Mouse (Mus musculus) forebrain, embryonic 14.5 days (tissue): Measurements from ENCODE around the gene Runx3. TPM values are rescaled to one million over a fixed set of nuclear protein-coding genes. Genes with fewer than 3 reads are reported as not detected.
A peak's percentile ranks its signal among the peaks of the same experiment; 100 is the strongest.

Experiments used
- ATAC-seq: fragments of 200-750 bp; cut with Nextera tagmentation; 2 replicates; pipeline ENCODE4 v1.8.0; 2017; ENCODE audit warnings: mild to moderate bottlenecking, moderate library complexity
- DNase-seq: peaks from one replicate; pipeline ENCODE4 v3.0.0-alpha.2; 2015; ENCODE audit warnings: low spot score
- H3K27ac ChIP-seq: fragments of 300-500 bp; sonication (generic); 2 replicates; pipeline ENCODE4 v1.5.1; 2014; ENCODE audit warnings: low read depth, mild to moderate bottlenecking, control low read depth, low read length, moderate library complexity
- H3K27me3 ChIP-seq: fragments of 300-500 bp; sonication (generic); replicated peaks from 2 replicates; pipeline ENCODE4 v1.6.1; 2014; ENCODE audit warnings: low read length, control low read depth, mixed read lengths; ENCODE audit not compliant: control insufficient read depth, insufficient read depth
- H3K36me3 ChIP-seq: fragments of 300-500 bp; sonication (generic); 2 replicates; pipeline ENCODE4 v1.6.1; 2014; ENCODE audit warnings: low read length, control low read depth; ENCODE audit not compliant: control insufficient read depth, insufficient read depth
- H3K4me1 ChIP-seq: fragments of 300-500 bp; sonication (generic); 2 replicates; pipeline ENCODE4 v1.6.1; 2014; ENCODE audit warnings: antibody characterized with exemption, low read length, control low read depth; ENCODE audit not compliant: control insufficient read depth, insufficient read depth
- H3K4me2 ChIP-seq: fragments of 300-500 bp; sonication (generic); 2 replicates; pipeline ENCODE4 v1.6.1; 2014; ENCODE audit warnings: mild to moderate bottlenecking, control low read depth, low read length
- H3K4me3 ChIP-seq: fragments of 300-500 bp; sonication (generic); 2 replicates; pipeline ENCODE4 v1.5.1; 2014; ENCODE audit warnings: low read depth, low read length, control low read depth
- H3K9ac ChIP-seq: fragments of 300-500 bp; sonication (generic); 2 replicates; pipeline ENCODE4 v1.6.1; 2014; ENCODE audit warnings: mild to moderate bottlenecking, low read length, control low read depth, moderate library complexity
- H3K9me3 ChIP-seq: fragments of 300-500 bp; sonication (generic); replicated peaks from 2 replicates; pipeline ENCODE4 v1.6.1; 2016; ENCODE audit warnings: low read length, control low read depth, mixed read lengths; ENCODE audit not compliant: control insufficient read depth
- WGBS: fragments of 180-500 bp; shearing (Covaris S2); extraction: QIAGEN DNeasy Blood & Tissue Kit; methylation state at CpG from one replicate; pipeline ENCODE4 v1.1.7; 2014; 5-methylcytosine and 5-hydroxymethylcytosine counted together
- polyA plus RNA-seq: library from polyadenylated mRNA; unstranded; fragments of >200 nt; fragmentation: Nextera tagmentation; extraction: Ambion mirVana; gene quantifications from 2 replicates; pipeline ENCODE4 v1.2.1, GENCODE M21; 2014

The Runx3 gene
- polyA plus RNA-seq, 1 experiment from 2014 or later = not detected

DNA sequence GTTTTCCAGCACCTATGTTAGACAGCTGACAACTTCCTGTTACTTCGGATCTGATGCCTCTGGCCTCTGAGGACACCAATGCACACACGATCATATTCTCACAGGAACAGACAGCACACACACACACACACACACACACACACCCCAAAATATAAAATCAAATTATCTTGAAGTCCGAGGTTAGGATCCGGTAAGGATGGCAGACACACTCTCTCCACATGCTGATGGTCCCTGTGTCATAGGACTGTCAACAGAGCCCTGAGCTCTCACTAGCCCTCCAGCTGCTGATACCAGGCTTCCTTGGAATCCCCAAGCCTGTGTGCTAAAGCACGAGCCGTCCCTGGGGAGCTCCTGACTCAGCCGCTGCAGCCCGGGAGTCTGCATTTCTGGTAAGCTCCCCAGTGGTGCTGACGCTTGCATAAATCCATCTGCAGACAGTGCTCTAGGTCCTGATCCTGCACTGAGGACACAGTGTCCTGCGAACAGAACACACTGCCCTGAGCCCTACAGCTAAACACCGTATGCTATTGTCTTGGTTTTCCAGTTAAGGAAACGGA, 69.1 kb downstream of the Runx3 start:
- H3K9me3 ChIP-seq = no peaks in the 10 kb centered on the region
- H3K36me3 ChIP-seq = no peaks in the 10 kb centered on the region
- H3K27me3 ChIP-seq = no peaks in the 10 kb centered on the region
- H3K4me3 ChIP-seq = no peak overlapping the region
- ATAC-seq (no peak), DNase-seq (no peak)
- no peak overlapping the region for H3K4me2 ChIP-seq
- H3K27ac ChIP-seq = no peak overlapping the region
- no peaks in the 10 kb centered on the region for H3K4me1 ChIP-seq
- 87% methylated on average over 12 of the region's 12 CpGs for WGBS
- H3K9ac ChIP-seq = no peak overlapping the region

DNA sequence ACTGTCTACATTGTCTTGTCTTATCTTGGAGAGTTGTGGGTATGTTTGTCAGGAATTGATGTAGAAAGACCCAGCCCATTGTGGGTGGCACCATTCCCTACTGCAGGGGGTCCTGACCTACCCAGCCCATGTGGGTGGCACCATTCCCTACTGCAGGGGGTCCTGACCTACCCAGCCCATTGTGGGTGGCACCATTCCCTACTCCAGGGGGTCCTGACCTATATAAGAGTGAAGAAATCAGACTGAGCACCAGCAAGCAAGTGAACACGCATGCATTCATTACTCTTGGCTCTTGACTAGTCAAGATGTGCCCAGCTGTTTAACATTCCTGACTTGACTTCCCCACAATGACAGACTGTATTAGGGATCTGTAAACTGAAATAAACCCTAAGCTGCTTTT, 69.9 kb downstream of the Runx3 start:
- ATAC-seq (no peak), DNase-seq (no peak)
- Histone ChIP-seq H3K36me3 (no peaks in the 10 kb centered on the region), H3K4me2 (no peak overlapping the region), H3K4me1 (no peaks in the 10 kb centered on the region), H3K27me3 (no peaks in the 10 kb centered on the region), H3K9ac (no peak overlapping the region), H3K4me3 (no peak overlapping the region), H3K27ac (no peak overlapping the region), H3K9me3 (no peaks in the 10 kb centered on the region)
- 94% methylated on average over 1 of the region's 1 CpGs for WGBS

DNA sequence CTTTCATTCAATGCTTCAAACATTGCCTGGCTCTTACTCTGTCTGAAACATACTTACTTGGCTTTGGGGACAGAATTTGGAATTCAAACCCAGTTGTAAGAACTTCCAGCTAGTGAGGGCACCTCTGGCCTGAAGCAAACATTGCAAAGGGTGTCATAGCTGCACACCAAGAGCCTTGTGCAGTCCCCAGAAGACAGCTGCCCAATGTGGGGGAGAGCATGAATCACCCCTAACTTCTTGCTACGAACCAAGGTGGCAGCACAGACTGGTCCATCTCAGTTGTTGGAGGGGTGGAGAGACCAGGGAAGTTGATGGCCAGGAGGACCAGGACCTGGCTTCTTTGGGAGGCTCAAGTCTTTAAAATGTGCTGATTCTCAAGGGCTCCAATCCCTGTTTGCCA, 70.7 kb downstream of the Runx3 start:
- H3K9ac ChIP-seq = no peak overlapping the region

DNA sequence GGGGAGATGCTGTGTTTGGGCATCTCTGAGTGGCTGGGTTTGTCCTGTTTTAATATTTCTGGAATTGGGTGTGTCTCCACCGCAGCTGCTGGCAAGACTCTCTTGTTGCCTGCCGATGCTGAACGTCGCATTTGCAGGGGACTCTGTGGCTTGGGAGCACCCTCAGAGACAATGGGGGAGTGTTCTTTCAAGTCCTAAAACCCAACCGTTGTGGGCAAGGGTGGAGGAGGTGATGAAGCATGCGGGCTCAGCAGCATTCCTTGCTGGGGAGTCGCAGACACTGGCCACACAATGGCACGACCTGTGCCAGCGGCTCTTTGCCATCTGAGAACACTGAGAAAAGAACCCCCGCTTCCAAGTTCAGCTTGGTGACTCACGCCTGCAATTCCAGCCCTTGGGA, 71.2 kb downstream of the Runx3 start:
- Histone ChIP-seq H3K27me3 (no peaks in the 10 kb centered on the region), H3K4me1 (no peaks in the 10 kb centered on the region), H3K9ac (no peak overlapping the region), H3K9me3 (no peaks in the 10 kb centered on the region), H3K27ac (no peak overlapping the region), H3K4me3 (no peak overlapping the region), H3K36me3 (no peaks in the 10 kb centered on the region), H3K4me2 (no peak overlapping the region)
- DNase-seq (no peak), ATAC-seq (no peak)
- WGBS = 78% methylated on average over 11 of the region's 11 CpGs

More for the DNA sequence above, 70.7 kb downstream of the Runx3 start:
- Histone ChIP-seq H3K36me3 (no peaks in the 10 kb centered on the region), H3K4me3 (no peak overlapping the region), H3K4me1 (no peaks in the 10 kb centered on the region), H3K27ac (no peak overlapping the region), H3K9me3 (no peaks in the 10 kb centered on the region), H3K27me3 (no peaks in the 10 kb centered on the region), H3K4me2 (no peak overlapping the region)
- no peak for ATAC-seq
- WGBS = 46% methylated on average over 1 of the region's 1 CpGs
- DNase-seq = no peak

DNA sequence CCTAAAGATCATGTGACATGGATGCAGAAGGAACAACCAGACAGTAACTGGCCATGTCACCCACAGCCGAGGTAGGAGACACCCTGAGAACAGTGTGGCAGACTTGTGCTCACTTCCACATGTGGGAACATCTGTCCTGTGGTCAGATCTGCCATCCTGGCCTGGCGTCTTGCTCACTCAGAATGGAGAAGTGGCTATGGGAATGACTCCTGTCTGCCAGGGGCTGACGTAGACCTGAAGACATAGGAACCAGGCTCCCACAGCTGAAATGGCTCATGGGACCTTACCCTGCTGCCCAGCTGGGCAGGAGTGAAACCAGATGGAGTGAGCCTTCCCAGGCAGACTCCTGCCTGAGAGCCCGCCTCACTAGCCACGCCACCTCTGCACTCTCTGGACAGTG, 72.4 kb downstream of the Runx3 start:
- ATAC-seq = no peak
- Histone ChIP-seq H3K4me2 (no peak overlapping the region), H3K9ac (no peak overlapping the region), H3K36me3 (no peaks in the 10 kb centered on the region), H3K4me3 (no peak overlapping the region), H3K4me1 (no peaks in the 10 kb centered on the region), H3K27me3 (no peaks in the 10 kb centered on the region), H3K9me3 (no peaks in the 10 kb centered on the region), H3K27ac (no peak overlapping the region)
- 90% methylated on average over 5 of the region's 5 CpGs for WGBS
- no peak for DNase-seq

DNA sequence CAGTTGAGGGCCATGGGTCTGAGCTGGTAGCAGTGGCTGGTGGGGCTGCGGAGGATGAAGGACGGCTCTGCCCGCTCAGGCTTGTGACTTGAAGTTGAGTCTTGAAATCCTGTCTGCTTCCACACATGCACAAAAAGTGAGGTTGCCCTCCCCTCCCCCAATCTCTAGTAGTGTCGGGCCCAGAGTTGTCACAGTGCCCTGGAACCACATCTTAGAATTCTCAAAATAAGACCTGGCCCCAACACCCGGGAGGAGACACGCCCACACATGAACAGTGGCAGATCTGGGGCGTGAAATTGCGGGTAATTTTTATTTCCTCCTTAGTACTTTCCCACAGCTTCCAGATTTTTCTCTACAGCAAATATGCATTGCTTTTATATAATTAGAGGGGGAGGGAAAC, 77.4 kb downstream of the Runx3 start:
- Histone ChIP-seq H3K27ac (no peak overlapping the region), H3K4me3 (no peak overlapping the region), H3K27me3 (no peaks in the 10 kb centered on the region), H3K9ac (no peak overlapping the region), H3K4me1 (no peaks in the 10 kb centered on the region), H3K36me3 (no peaks in the 10 kb centered on the region), H3K9me3 (no peaks in the 10 kb centered on the region), H3K4me2 (no peak overlapping the region)
- DNase-seq (no peak), ATAC-seq (no peak)
- WGBS = 81% methylated on average over 8 of the region's 8 CpGs

DNA sequence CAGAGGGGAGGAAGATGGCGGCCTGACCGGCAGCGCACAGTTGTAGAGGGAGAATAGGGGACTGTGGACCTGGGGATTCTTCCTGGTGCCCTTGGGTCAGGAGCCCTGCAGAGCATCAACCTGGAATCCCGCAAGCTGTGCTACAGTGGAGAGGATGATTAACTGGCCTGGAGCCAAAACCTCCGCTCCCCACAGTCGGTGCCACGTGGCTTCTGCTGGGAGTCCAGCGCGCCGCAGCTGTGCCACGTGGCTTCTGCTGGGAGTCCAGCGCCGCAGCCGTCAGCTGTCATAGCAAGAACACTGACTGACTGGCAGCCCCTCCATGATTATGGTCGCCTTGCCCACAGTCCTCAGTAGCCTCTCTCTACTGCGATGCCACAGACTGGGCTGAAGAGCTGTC, 81.3 kb downstream of the Runx3 start:
- H3K27me3 ChIP-seq = peaks cover 11% of the 10 kb centered on the region; the same call in 1 of the 2 replicates
- no peaks in the 10 kb centered on the region for H3K9me3 ChIP-seq
- H3K27ac ChIP-seq = no peak overlapping the region
- DNase-seq = no peak
- H3K4me3 ChIP-seq = no peak overlapping the region
- H3K9ac ChIP-seq = no peak overlapping the region
- ATAC-seq = no peak
- peaks cover 7% of the 10 kb centered on the region for H3K4me1 ChIP-seq
- no peaks in the 10 kb centered on the region for H3K36me3 ChIP-seq
- WGBS = 82% methylated on average over 16 of the region's 16 CpGs
- H3K4me2 ChIP-seq = no peak overlapping the region

DNA sequence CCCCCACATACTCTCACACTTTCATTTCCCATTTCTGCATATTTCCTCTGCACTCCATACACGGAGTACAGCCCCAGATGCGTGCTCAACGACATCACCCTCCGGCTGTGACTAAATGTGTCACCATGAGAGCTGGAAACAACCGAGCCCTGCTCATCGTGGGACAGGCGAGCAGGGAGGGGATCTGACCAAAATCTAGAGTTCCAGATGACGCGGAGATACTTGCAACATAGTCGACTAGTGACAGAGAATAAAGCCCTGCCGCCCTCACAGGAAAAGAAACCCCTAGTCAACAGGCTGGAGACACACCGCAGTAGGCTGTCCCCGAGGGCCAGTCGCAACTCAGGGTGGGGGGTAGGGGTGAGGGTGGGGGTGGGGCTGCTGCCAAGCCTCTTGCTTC, 82.8 kb downstream of the Runx3 start:
- H3K4me3 ChIP-seq = no peak overlapping the region
- H3K9ac ChIP-seq = no peak overlapping the region
- WGBS = 20% methylated on average over 14 of the region's 14 CpGs

DNA sequence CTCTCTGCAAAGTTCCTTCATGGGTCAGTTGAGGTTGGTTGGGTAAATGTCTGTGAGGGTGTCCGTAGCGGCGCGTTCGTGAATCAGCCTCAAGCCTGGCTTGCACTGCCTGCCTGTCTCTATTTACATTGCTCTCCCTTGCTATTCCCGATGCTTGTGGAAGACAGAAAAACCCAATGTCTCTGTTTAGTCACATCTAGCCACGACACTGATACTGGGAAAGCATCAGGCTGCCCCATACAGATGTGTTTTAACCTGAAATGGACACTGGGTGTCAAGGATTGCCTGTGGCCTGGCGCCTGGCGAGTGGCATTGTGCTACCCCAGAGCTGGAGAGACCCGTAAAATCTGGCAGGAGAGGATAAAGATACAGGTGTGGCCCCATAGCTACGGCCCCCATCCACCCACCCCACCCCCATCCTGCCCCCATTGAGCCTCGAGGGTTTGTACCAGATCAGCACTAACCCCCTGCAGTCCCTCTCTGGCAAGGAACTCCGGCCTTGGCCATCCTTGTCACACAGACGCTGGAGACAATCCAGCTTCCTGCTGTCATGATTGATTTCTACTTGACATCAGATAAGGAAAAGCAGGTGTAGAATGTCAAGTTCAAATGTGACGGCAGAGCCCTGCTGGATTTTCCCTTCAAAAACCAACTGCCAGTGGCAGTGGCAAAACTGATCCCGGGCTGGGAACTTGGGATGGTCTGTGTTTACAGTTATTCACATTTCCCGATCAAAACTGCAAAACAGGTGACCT, 83.5 kb downstream of the Runx3 start:
- 23% methylated on average over 17 of the region's 17 CpGs for WGBS
- ATAC-seq = no peak
- H3K9ac ChIP-seq = no peak overlapping the region

More for the DNA sequence above, 82.8 kb downstream of the Runx3 start:
- H3K27ac ChIP-seq = no peak overlapping the region
- no peak for DNase-seq
- no peaks in the 10 kb centered on the region for H3K9me3 ChIP-seq
- no peak for ATAC-seq
- H3K4me1 ChIP-seq = peaks cover 7% of the 10 kb centered on the region
- H3K36me3 ChIP-seq = no peaks in the 10 kb centered on the region
- peaks cover 15% of the 10 kb centered on the region; the same call in 1 of the 2 replicates for H3K27me3 ChIP-seq
- peak overlapping the region; percentile 37 for H3K4me2 ChIP-seq

More for the DNA sequence above, 83.5 kb downstream of the Runx3 start:
- H3K9me3 ChIP-seq = no peaks in the 10 kb centered on the region
- DNase-seq = no peak
- H3K4me1 ChIP-seq = peaks cover 7% of the 10 kb centered on the region
- H3K27me3 ChIP-seq = peaks cover 15% of the 10 kb centered on the region; the same call in 1 of the 2 replicates
- H3K4me3 ChIP-seq = no peak overlapping the region
- no peak overlapping the region for H3K27ac ChIP-seq
- no peaks in the 10 kb centered on the region for H3K36me3 ChIP-seq
- H3K4me2 ChIP-seq = peak overlapping the region; percentile 37
